Mouse (Mus musculus) embryo, embryonic 9.5 days (tissue): ENCODE data around the gene Clstn2.

ENCODE experiments used
- DNase-seq: peaks from one replicate; pipeline ENCODE4 v3.0.0-alpha.2; 2017; ENCODE audit errors: extremely low spot score

Gene Clstn2

GRCm38 (mm10) chr9:97563121-97563520 lies 469.9 kb downstream of the Clstn2 start:
- no peak for DNase-seq

GRCm38 (mm10) chr9:97544359-97544758 lies 488.6 kb downstream of the Clstn2 start:
- no peak for DNase-seq

- DNase-seq: no peak
These were observed 491.6 kb downstream of the Clstn2 start for GRCm38 (mm10) chr9:97541419-97541818.

GRCm38 (mm10) chr9:97538075-97538779 lies 494.8 kb downstream of the Clstn2 start:
- DNase-seq: no peak

GRCm38 (mm10) chr9:97534196-97534595 lies 498.8 kb downstream of the Clstn2 start:
- no peak for DNase-seq

- no peak for DNase-seq
These were observed 499.7 kb downstream of the Clstn2 start for GRCm38 (mm10) chr9:97533306-97533705.

GRCm38 (mm10) chr9:97532536-97532935 lies 500.4 kb downstream of the Clstn2 start:
- DNase-seq: no peak

- DNase-seq: no peak
These were observed 505.1 kb downstream of the Clstn2 start for GRCm38 (mm10) chr9:97527926-97528325.

GRCm38 (mm10) chr9:97527276-97527675 lies 505.7 kb downstream of the Clstn2 start:
- no peak for DNase-seq

GRCm38 (mm10) chr9:97525563-97525962 lies 507.4 kb downstream of the Clstn2 start:
- DNase-seq: no peak

GRCm38 (mm10) chr9:97524861-97525260 lies 508.1 kb downstream of the Clstn2 start:
- DNase-seq: no peak

- no peak for DNase-seq
These were observed 512.2 kb downstream of the Clstn2 start for GRCm38 (mm10) chr9:97520771-97521170.

- DNase-seq: no peak
These were observed 516.0 kb downstream of the Clstn2 start for GRCm38 (mm10) chr9:97517006-97517405.

- DNase-seq: no peak
These were observed 518.3 kb downstream of the Clstn2 start for GRCm38 (mm10) chr9:97514639-97515038.

- no peak for DNase-seq
These were observed 520.6 kb downstream of the Clstn2 start for GRCm38 (mm10) chr9:97512282-97512850.

- no peak for DNase-seq
These were observed 531.6 kb downstream of the Clstn2 start for GRCm38 (mm10) chr9:97501416-97501815.

GRCm38 (mm10) chr9:97495056-97495455 lies 537.9 kb downstream of the Clstn2 start:
- no peak for DNase-seq

GRCm38 (mm10) chr9:97491626-97492025 lies 541.4 kb downstream of the Clstn2 start:
- no peak for DNase-seq

- no peak for DNase-seq
These were observed 542.3 kb downstream of the Clstn2 start for GRCm38 (mm10) chr9:97490591-97491176.

- DNase-seq: no peak
These were observed 546.2 kb downstream of the Clstn2 start for GRCm38 (mm10) chr9:97486826-97487225.

GRCm38 (mm10) chr9:97481187-97481586 lies 551.8 kb downstream of the Clstn2 start:
- no peak for DNase-seq

GRCm38 (mm10) chr9:97476961-97477360 lies 556.0 kb downstream of the Clstn2 start:
- no peak for DNase-seq

GRCm38 (mm10) chr9:97476456-97476855 lies 556.5 kb downstream of the Clstn2 start:
- DNase-seq: no peak
